Mouse (Mus musculus): ENCODE results near the gene Cnpy4. TPM values are rescaled to one million over a fixed set of nuclear protein-coding genes. Genes with fewer than 3 reads are reported as not detected.
"Not testable (repeated sequence)": the region's sequence is repeated elsewhere in the genome, so short reads cannot be mapped to it uniquely, and the experiment has no call there.

The Cnpy4 gene
- polyA plus RNA-seq, 1 experiment from 2014 or later, result 44.4 TPM

- WGBS, result under 1% methylated on average over 54 of the region's 54 CpGs
- ATAC-seq (ENCODE audit: insufficient read depth, low FRiP score, low read depth), result peak; percentile 91
- no peaks in the 10 kb centered on the region for H3K27me3 ChIP-seq (replicated peaks)
- H3K27ac ChIP-seq, result peak within 1 kb of the TSS; percentile 96
- H3K36me3 ChIP-seq, result peaks cover 27% of the 10 kb centered on the region
- H3K4me3 ChIP-seq (replicated peaks), result peak within 1 kb of the TSS; percentile 73
- peaks cover 10% of the 10 kb centered on the region for H3K4me1 ChIP-seq
- H3K9ac ChIP-seq, result peak within 1 kb of the TSS; percentile 71
- peak within 1 kb of the TSS; percentile 87 for H3K4me2 ChIP-seq
- H3K9me3 ChIP-seq, result no peaks in the 10 kb centered on the region
Observed at GRCm38 (mm10) chr5:138171695-138172491, 15.4 kb upstream of the Cnpy4 start, which contains the start of the genes Ap4m1 and Mcm7. Gene Ap4m1, plus strand, starts transcription at chr5:138172002. Gene Mcm7, minus strand, starts transcription at chr5:138172422.

- no peaks in the 10 kb centered on the region for H3K27me3 ChIP-seq (replicated peaks)
- WGBS, result 73% methylated on average over 3 of the region's 3 CpGs
- H3K27ac ChIP-seq, result no peak overlapping the region
- peaks cover 10% of the 10 kb centered on the region for H3K4me1 ChIP-seq
- H3K4me2 ChIP-seq, result peak overlapping the region; percentile 87; the same call in 1 of the 2 replicates
- peaks cover 27% of the 10 kb centered on the region for H3K36me3 ChIP-seq
- ATAC-seq (ENCODE audit: insufficient read depth, low FRiP score, low read depth), result no peak
- no peaks in the 10 kb centered on the region for H3K9me3 ChIP-seq
- peak overlapping the region; percentile 73; the same call in 1 of the 2 replicates for H3K4me3 ChIP-seq (replicated peaks)
- H3K9ac ChIP-seq, result no peak overlapping the region
Observed at GRCm38 (mm10) chr5:138173217-138173616, 14.1 kb upstream of the Cnpy4 start.

- Histone ChIP-seq H3K4me1 (peaks cover 6% of the 10 kb centered on the region; the same call in 1 of the 2 replicates), H3K27ac (peak overlapping the region; percentile 82), H3K27me3 (replicated peaks) (no peaks in the 10 kb centered on the region), H3K4me2 (peak overlapping the region; percentile 75), H3K4me3 (replicated peaks) (peak overlapping the region; percentile 87), H3K9me3 (no peaks in the 10 kb centered on the region), H3K36me3 (peaks cover 4% of the 10 kb centered on the region; the same call in 1 of the 2 replicates), H3K9ac (peak overlapping the region; percentile 73)
- WGBS, result under 1% methylated on average over 10 of the region's 10 CpGs
- ATAC-seq (ENCODE audit: insufficient read depth, low FRiP score, low read depth), result peak; percentile 84
Observed at GRCm38 (mm10) chr5:138187661-138188306, 499 bp downstream of the Cnpy4 start.

- peak within 1 kb of the TSS; percentile 72 for H3K27ac ChIP-seq
- peak within 1 kb of the TSS; percentile 71 for H3K9ac ChIP-seq
- 7% methylated on average over 54 of the region's 54 CpGs for WGBS
- H3K27me3 ChIP-seq (replicated peaks), result no peaks in the 10 kb centered on the region
- H3K4me2 ChIP-seq, result peak within 1 kb of the TSS; percentile 93
- ATAC-seq (ENCODE audit: insufficient read depth, low FRiP score, low read depth), result peak; percentile 88
- peak within 1 kb of the TSS; percentile 73 for H3K4me3 ChIP-seq (replicated peaks)
- no peaks in the 10 kb centered on the region for H3K4me1 ChIP-seq
- no peaks in the 10 kb centered on the region for H3K9me3 ChIP-seq
- H3K36me3 ChIP-seq, result no peaks in the 10 kb centered on the region
Observed at GRCm38 (mm10) chr5:138193771-138194727, 6.8 kb downstream of the Cnpy4 start, which contains the start of gene Mblac1. Gene Mblac1, plus strand, starts transcription at chr5:138194314.

- Histone ChIP-seq H3K27me3 (replicated peaks) (no peaks in the 10 kb centered on the region), H3K36me3 (no peaks in the 10 kb centered on the region), H3K4me2 (peak overlapping the region; percentile 93), H3K9me3 (no peaks in the 10 kb centered on the region), H3K4me1 (no peaks in the 10 kb centered on the region), H3K27ac (peak overlapping the region; percentile 72), H3K9ac (peak overlapping the region; percentile 71), H3K4me3 (replicated peaks) (peak overlapping the region; percentile 73)
- peak; percentile 56 for ATAC-seq (ENCODE audit: insufficient read depth, low FRiP score, low read depth)
- under 1% methylated on average over 29 of the region's 29 CpGs for WGBS
Observed at GRCm38 (mm10) chr5:138194755-138195345, 7.6 kb downstream of the Cnpy4 start.

GRCm38 (mm10) chr5:138195463-138195862 is 8.2 kb downstream of the Cnpy4 start:
- H3K4me2 ChIP-seq, result peak overlapping the region; percentile 93
- no peak for ATAC-seq (ENCODE audit: insufficient read depth, low FRiP score, low read depth)
- no peaks in the 10 kb centered on the region for H3K36me3 ChIP-seq
- H3K9ac ChIP-seq, result no peak overlapping the region; the same call in 1 of the 2 replicates
- peak overlapping the region; percentile 73; the same call in 1 of the 2 replicates for H3K4me3 ChIP-seq (replicated peaks)
- no peaks in the 10 kb centered on the region for H3K9me3 ChIP-seq
- peak overlapping the region; percentile 72; the same call in 1 of the 2 replicates for H3K27ac ChIP-seq
- 72% methylated on average over 7 of the region's 7 CpGs for WGBS
- no peaks in the 10 kb centered on the region for H3K4me1 ChIP-seq
- no peaks in the 10 kb centered on the region for H3K27me3 ChIP-seq (replicated peaks)

GRCm38 (mm10) chr5:138199576-138199975 is 12.3 kb downstream of the Cnpy4 start:
- Histone ChIP-seq H3K4me3 (replicated peaks) (no peak overlapping the region), H3K36me3 (no peaks in the 10 kb centered on the region), H3K27ac (no peak overlapping the region), H3K27me3 (replicated peaks) (no peaks in the 10 kb centered on the region), H3K4me1 (no peaks in the 10 kb centered on the region), H3K9ac (no peak overlapping the region), H3K9me3 (no peaks in the 10 kb centered on the region), H3K4me2 (no peak overlapping the region)
- 6% methylated on average over 1 of the region's 1 CpGs for WGBS
- no peak for ATAC-seq (ENCODE audit: insufficient read depth, low FRiP score, low read depth)

- no peak overlapping the region for H3K9ac ChIP-seq
- H3K27me3 ChIP-seq (replicated peaks), result no peaks in the 10 kb centered on the region
- H3K4me1 ChIP-seq, result no peaks in the 10 kb centered on the region
- 79% methylated on average over 3 of the region's 3 CpGs for WGBS
- no peak overlapping the region for H3K4me2 ChIP-seq
- H3K9me3 ChIP-seq, result no peaks in the 10 kb centered on the region
- H3K27ac ChIP-seq, result no peak overlapping the region
- H3K36me3 ChIP-seq, result no peaks in the 10 kb centered on the region
- H3K4me3 ChIP-seq (replicated peaks), result no peak overlapping the region
- ATAC-seq (ENCODE audit: insufficient read depth, low FRiP score, low read depth), result no peak
Observed at GRCm38 (mm10) chr5:138202086-138202485, 14.8 kb downstream of the Cnpy4 start.

- Histone ChIP-seq H3K9ac (no peak overlapping the region), H3K4me2 (no peak overlapping the region), H3K36me3 (no peaks in the 10 kb centered on the region), H3K27me3 (replicated peaks) (no peaks in the 10 kb centered on the region), H3K4me3 (replicated peaks) (no peak overlapping the region), H3K9me3 (no peaks in the 10 kb centered on the region), H3K27ac (no peak overlapping the region), H3K4me1 (no peaks in the 10 kb centered on the region)
- no peak for ATAC-seq (ENCODE audit: insufficient read depth, low FRiP score, low read depth)
- 69% methylated on average over 1 of the region's 1 CpGs for WGBS
Observed at GRCm38 (mm10) chr5:138207253-138207652, 20.0 kb downstream of the Cnpy4 start.

- no peak overlapping the region for H3K9ac ChIP-seq
- no peak overlapping the region for H3K4me2 ChIP-seq
- no peaks in the 10 kb centered on the region for H3K27me3 ChIP-seq (replicated peaks)
- H3K4me1 ChIP-seq, result no peaks in the 10 kb centered on the region
- no peak overlapping the region for H3K4me3 ChIP-seq (replicated peaks)
- H3K9me3 ChIP-seq, result no peaks in the 10 kb centered on the region
- H3K27ac ChIP-seq, result no peak overlapping the region
- 84% methylated on average over 4 of the region's 4 CpGs for WGBS
- H3K36me3 ChIP-seq, result no peaks in the 10 kb centered on the region
- no peak for ATAC-seq (ENCODE audit: insufficient read depth, low FRiP score, low read depth)
Observed at GRCm38 (mm10) chr5:138207873-138208272, 20.6 kb downstream of the Cnpy4 start.

- not testable (repeated sequence) for H3K4me3 ChIP-seq (replicated peaks); H3K27ac ChIP-seq; H3K4me2 ChIP-seq; H3K4me1 ChIP-seq; ATAC-seq (ENCODE audit: insufficient read depth, low FRiP score, low read depth); H3K9ac ChIP-seq; H3K27me3 ChIP-seq (replicated peaks); H3K9me3 ChIP-seq; H3K36me3 ChIP-seq
- WGBS, result 92% methylated on average over 13 of the region's 13 CpGs
Observed at GRCm38 (mm10) chr5:138216632-138217031, 29.3 kb downstream of the Cnpy4 start.
